Mouse (Mus musculus) liver, postnatal 0 days (tissue): ENCODE data around the gene Nol11.

Source experiments
- CTCF ChIP-seq: sonication (generic); IDR thresholded peaks from 2 replicates; pipeline ENCODE4 v1.5.1; 2016; ENCODE audit warnings: antibody characterized with exemption, low read depth
- EP300 ChIP-seq: IDR thresholded peaks from 2 replicates; pipeline ENCODE4 v1.6.1; 2016; ENCODE audit warnings: antibody characterized with exemption, low read depth, mild to moderate bottlenecking

- no peak for TF ChIP-seq CTCF
- TF ChIP-seq EP300, result no peak
These were observed 58.1 kb downstream of the Nol11 start for GRCm38 (mm10) chr11:107130879-107131748.
